Mouse (Mus musculus): Measurements from ENCODE around the gene Kat6b. TPM values are rescaled to one million over a fixed set of nuclear protein-coding genes. Genes with fewer than 3 reads are reported as not detected.
"Not testable (repeated sequence)": the region's sequence is repeated elsewhere in the genome, so short reads cannot be mapped to it uniquely, and the experiment has no call there.

Gene Kat6b
- polyA plus RNA-seq, 1 experiment from 2014 or later, result 25.5 TPM

- no peak overlapping the region for H3K9ac ChIP-seq (replicated peaks)
- no peaks in the 10 kb centered on the region for H3K9me3 ChIP-seq
- no peak overlapping the region for H3K27ac ChIP-seq
- no peaks in the 10 kb centered on the region for H3K27me3 ChIP-seq
- H3K4me2 ChIP-seq (replicated peaks), result no peak overlapping the region
- H3K36me3 ChIP-seq, result no peaks in the 10 kb centered on the region
- no peaks in the 10 kb centered on the region for H3K4me1 ChIP-seq (replicated peaks)
- H3K4me3 ChIP-seq (replicated peaks), result no peak overlapping the region
- 75% methylated on average over 7 of the region's 7 CpGs for WGBS
- no peak for ATAC-seq
These were observed 22.5 kb upstream of the Kat6b start for GRCm38 (mm10) chr14:21458696-21459095.

GRCm38 (mm10) chr14:21459163-21459562, 22.1 kb upstream of the Kat6b start:
- H3K27ac ChIP-seq, result no peak overlapping the region
- H3K4me2 ChIP-seq (replicated peaks), result no peak overlapping the region
- H3K4me3 ChIP-seq (replicated peaks), result no peak overlapping the region
- no peak overlapping the region for H3K9ac ChIP-seq (replicated peaks)
- ATAC-seq, result no peak
- WGBS, result 91% methylated on average over 4 of the region's 4 CpGs
- no peaks in the 10 kb centered on the region for H3K4me1 ChIP-seq (replicated peaks)
- H3K36me3 ChIP-seq, result no peaks in the 10 kb centered on the region
- no peaks in the 10 kb centered on the region for H3K27me3 ChIP-seq
- H3K9me3 ChIP-seq, result no peaks in the 10 kb centered on the region

- no peak for ATAC-seq
- no peaks in the 10 kb centered on the region for H3K4me1 ChIP-seq (replicated peaks)
These were observed 18.8 kb upstream of the Kat6b start for GRCm38 (mm10) chr14:21462398-21462797.

GRCm38 (mm10) chr14:21463117-21463712, 18.0 kb upstream of the Kat6b start:
- no peak overlapping the region for H3K4me2 ChIP-seq (replicated peaks)
- H3K4me3 ChIP-seq (replicated peaks), result no peak overlapping the region
- H3K27ac ChIP-seq, result no peak overlapping the region
- ATAC-seq, result no peak
- H3K9me3 ChIP-seq, result no peaks in the 10 kb centered on the region
- H3K27me3 ChIP-seq, result no peaks in the 10 kb centered on the region
- no peak overlapping the region for H3K9ac ChIP-seq (replicated peaks)
- H3K4me1 ChIP-seq (replicated peaks), result no peaks in the 10 kb centered on the region
- no peaks in the 10 kb centered on the region for H3K36me3 ChIP-seq
- WGBS, result 95% methylated on average over 9 of the region's 9 CpGs

More at GRCm38 (mm10) chr14:21462398-21462797, 18.8 kb upstream of the Kat6b start:
- Histone ChIP-seq H3K27me3 (no peaks in the 10 kb centered on the region), H3K9ac (replicated peaks) (no peak overlapping the region), H3K4me3 (replicated peaks) (no peak overlapping the region), H3K9me3 (no peaks in the 10 kb centered on the region), H3K27ac (no peak overlapping the region), H3K4me2 (replicated peaks) (no peak overlapping the region), H3K36me3 (no peaks in the 10 kb centered on the region)
- 91% methylated on average over 3 of the region's 3 CpGs for WGBS

- WGBS, result 83% methylated on average over 5 of the region's 5 CpGs
- Histone ChIP-seq H3K9me3 (no peaks in the 10 kb centered on the region), H3K9ac (replicated peaks) (no peak overlapping the region), H3K36me3 (no peaks in the 10 kb centered on the region), H3K4me1 (replicated peaks) (no peaks in the 10 kb centered on the region), H3K27me3 (no peaks in the 10 kb centered on the region), H3K4me3 (replicated peaks) (no peak overlapping the region), H3K27ac (no peak overlapping the region), H3K4me2 (replicated peaks) (no peak overlapping the region)
- ATAC-seq, result no peak
These were observed 10.8 kb upstream of the Kat6b start for GRCm38 (mm10) chr14:21470386-21470785.

- no peak for ATAC-seq
- Histone ChIP-seq H3K36me3 (no peaks in the 10 kb centered on the region), H3K4me1 (replicated peaks) (no peaks in the 10 kb centered on the region), H3K4me2 (replicated peaks) (no peak overlapping the region), H3K27ac (no peak overlapping the region), H3K9ac (replicated peaks) (no peak overlapping the region), H3K4me3 (replicated peaks) (no peak overlapping the region), H3K9me3 (no peaks in the 10 kb centered on the region), H3K27me3 (no peaks in the 10 kb centered on the region)
- 98% methylated on average over 2 of the region's 2 CpGs for WGBS
These were observed 9.3 kb upstream of the Kat6b start for GRCm38 (mm10) chr14:21471975-21472374.

GRCm38 (mm10) chr14:21474593-21475132, 6.6 kb upstream of the Kat6b start:
- not testable (repeated sequence) for H3K4me3 ChIP-seq (replicated peaks); H3K9me3 ChIP-seq; H3K4me1 ChIP-seq (replicated peaks); ATAC-seq; H3K27me3 ChIP-seq; H3K9ac ChIP-seq (replicated peaks); H3K4me2 ChIP-seq (replicated peaks); H3K27ac ChIP-seq; H3K36me3 ChIP-seq
- 76% methylated on average over 4 of the region's 4 CpGs for WGBS

- H3K27me3 ChIP-seq, result no peaks in the 10 kb centered on the region
- H3K4me2 ChIP-seq (replicated peaks), result no peak overlapping the region
- no peaks in the 10 kb centered on the region for H3K4me1 ChIP-seq (replicated peaks)
- no peaks in the 10 kb centered on the region for H3K9me3 ChIP-seq
- H3K36me3 ChIP-seq, result no peaks in the 10 kb centered on the region
- 91% methylated on average over 2 of the region's 2 CpGs for WGBS
- no peak for ATAC-seq
- H3K9ac ChIP-seq (replicated peaks), result no peak overlapping the region
- H3K27ac ChIP-seq, result no peak overlapping the region
- H3K4me3 ChIP-seq (replicated peaks), result no peak overlapping the region
These were observed 4.1 kb upstream of the Kat6b start for GRCm38 (mm10) chr14:21477181-21477580.

GRCm38 (mm10) chr14:21479566-21479965, 1.7 kb upstream of the Kat6b start:
- H3K36me3 ChIP-seq, result no peaks in the 10 kb centered on the region

GRCm38 (mm10) chr14:21480191-21480590, 1.0 kb upstream of the Kat6b start:
- Histone ChIP-seq H3K27ac (no peak overlapping the region), H3K4me1 (replicated peaks) (no peaks in the 10 kb centered on the region), H3K27me3 (no peaks in the 10 kb centered on the region), H3K9ac (replicated peaks) (no peak overlapping the region), H3K4me3 (replicated peaks) (no peak overlapping the region), H3K9me3 (no peaks in the 10 kb centered on the region), H3K4me2 (replicated peaks) (no peak overlapping the region), H3K36me3 (no peaks in the 10 kb centered on the region)
- 92% methylated on average over 5 of the region's 5 CpGs for WGBS
- ATAC-seq, result no peak

More at GRCm38 (mm10) chr14:21479566-21479965, 1.7 kb upstream of the Kat6b start:
- Histone ChIP-seq H3K9ac (replicated peaks) (no peak overlapping the region), H3K4me2 (replicated peaks) (no peak overlapping the region), H3K27me3 (no peaks in the 10 kb centered on the region), H3K4me3 (replicated peaks) (no peak overlapping the region), H3K4me1 (replicated peaks) (no peaks in the 10 kb centered on the region), H3K27ac (no peak overlapping the region), H3K9me3 (no peaks in the 10 kb centered on the region)
- no peak for ATAC-seq
- WGBS, result 92% methylated on average over 8 of the region's 8 CpGs

- Histone ChIP-seq H3K4me1 (replicated peaks) (peaks cover 5% of the 10 kb centered on the region), H3K9ac (replicated peaks) (no peak overlapping the region), H3K4me2 (replicated peaks) (no peak overlapping the region), H3K4me3 (replicated peaks) (no peak overlapping the region), H3K9me3 (no peaks in the 10 kb centered on the region), H3K36me3 (no peaks in the 10 kb centered on the region), H3K27me3 (no peaks in the 10 kb centered on the region), H3K27ac (no peak overlapping the region)
- no peak for ATAC-seq
- 73% methylated on average over 2 of the region's 2 CpGs for WGBS
These were observed 3.0 kb downstream of the Kat6b start for GRCm38 (mm10) chr14:21484199-21484598.

- Histone ChIP-seq H3K27me3 (no peaks in the 10 kb centered on the region), H3K36me3 (no peaks in the 10 kb centered on the region), H3K4me3 (replicated peaks) (no peak overlapping the region), H3K9me3 (no peaks in the 10 kb centered on the region), H3K27ac (no peak overlapping the region), H3K4me2 (replicated peaks) (no peak overlapping the region), H3K9ac (replicated peaks) (no peak overlapping the region), H3K4me1 (replicated peaks) (peaks cover 8% of the 10 kb centered on the region)
- WGBS, result 94% methylated on average over 10 of the region's 10 CpGs
- ATAC-seq, result no peak
These were observed 3.5 kb downstream of the Kat6b start for GRCm38 (mm10) chr14:21484693-21485092.

GRCm38 (mm10) chr14:21485961-21486520, 4.8 kb downstream of the Kat6b start:
- Histone ChIP-seq H3K27me3 (no peaks in the 10 kb centered on the region), H3K4me1 (replicated peaks) (peaks cover 8% of the 10 kb centered on the region), H3K9me3 (no peaks in the 10 kb centered on the region), H3K4me3 (replicated peaks) (no peak overlapping the region), H3K9ac (replicated peaks) (no peak overlapping the region), H3K36me3 (no peaks in the 10 kb centered on the region), H3K4me2 (replicated peaks) (no peak overlapping the region), H3K27ac (no peak overlapping the region)
- no peak for ATAC-seq
- WGBS, result 98% methylated on average over 3 of the region's 3 CpGs

Measured in midbrain, embryonic 13.5 days (tissue).